Mouse (Mus musculus): Measurements from ENCODE around the gene Rab27a. TPM values are rescaled to one million over a fixed set of nuclear protein-coding genes. Genes with fewer than 3 reads are reported as not detected.
A peak's percentile ranks its signal among the peaks of the same experiment; 100 is the strongest.

Rab27a gene
- polyA plus RNA-seq (2015; fragmentation: Nextera tagmentation; extraction: Ambion mirVana): 3.5 and 3.6 TPM in 2 replicates

- Histone ChIP-seq H3K27me3 (replicated peaks) (no peaks in the 10 kb centered on the region), H3K9me3 (no peaks in the 10 kb centered on the region)
These were observed at the start of gene Rab27a for GRCm38 (mm10) chr9:73044146-73045079. Gene Rab27a, plus strand, starts transcription at chr9:73044854.

GRCm38 (mm10) chr9:72996167-72996566 is 48.5 kb upstream of the Rab27a start:
- no peak overlapping the region for H3K4me2 ChIP-seq
- H3K4me3 ChIP-seq: no peak overlapping the region
- no peaks in the 10 kb centered on the region for H3K9me3 ChIP-seq
- ATAC-seq (ENCODE audit: extremely low read depth, insufficient number of reproducible peaks, low FRiP score, low TSS enrichment): no peak
- no peaks in the 10 kb centered on the region for H3K27me3 ChIP-seq (replicated peaks)
- H3K36me3 ChIP-seq: 0 out of 2 replicates have a peak, but pooled peaks cover 3% of the 10 kb centered on the region
- no peak overlapping the region for H3K9ac ChIP-seq
- no peak overlapping the region for H3K27ac ChIP-seq (replicated peaks)
- no peaks in the 10 kb centered on the region for H3K4me1 ChIP-seq

More at GRCm38 (mm10) chr9:73044146-73045079, at the start of gene Rab27a:
- Histone ChIP-seq H3K36me3 (no peaks in the 10 kb centered on the region), H3K9ac (peak within 1 kb of the TSS; percentile 85), H3K27ac (replicated peaks) (0 out of 2 replicates have a peak within 1 kb of the TSS, but pooled peaks have one; percentile 20), H3K4me2 (peak within 1 kb of the TSS; percentile 98), H3K4me1 (peaks cover 32% of the 10 kb centered on the region), H3K4me3 (peak within 1 kb of the TSS; percentile 64)
- 1% methylated on average over 41 of the region's 41 CpGs for WGBS
- ATAC-seq (ENCODE audit: extremely low read depth, insufficient number of reproducible peaks, low FRiP score, low TSS enrichment): peak; percentile 27; the same call in 1 of the 2 replicates

GRCm38 (mm10) chr9:72996806-72997205 is 47.8 kb upstream of the Rab27a start:
- 57% methylated on average over 7 of the region's 7 CpGs for WGBS
- Histone ChIP-seq H3K4me3 (no peak overlapping the region), H3K4me1 (no peaks in the 10 kb centered on the region), H3K9ac (no peak overlapping the region), H3K36me3 (0 out of 2 replicates have a peak, but pooled peaks cover 3% of the 10 kb centered on the region), H3K27ac (replicated peaks) (no peak overlapping the region), H3K9me3 (no peaks in the 10 kb centered on the region), H3K4me2 (no peak overlapping the region), H3K27me3 (replicated peaks) (no peaks in the 10 kb centered on the region)
- ATAC-seq (ENCODE audit: extremely low read depth, insufficient number of reproducible peaks, low FRiP score, low TSS enrichment): no peak

- Histone ChIP-seq H3K4me1 (no peaks in the 10 kb centered on the region), H3K27ac (replicated peaks) (no peak overlapping the region), H3K27me3 (replicated peaks) (no peaks in the 10 kb centered on the region), H3K9me3 (no peaks in the 10 kb centered on the region), H3K4me2 (no peak overlapping the region), H3K4me3 (no peak overlapping the region), H3K36me3 (peaks cover 14% of the 10 kb centered on the region), H3K9ac (no peak overlapping the region)
- WGBS: 70% methylated on average over 2 of the region's 2 CpGs
- no peak for ATAC-seq (ENCODE audit: extremely low read depth, insufficient number of reproducible peaks, low FRiP score, low TSS enrichment)
These were observed 44.2 kb upstream of the Rab27a start for GRCm38 (mm10) chr9:73000487-73000886.

GRCm38 (mm10) chr9:73001314-73002011 is 43.2 kb upstream of the Rab27a start:
- Histone ChIP-seq H3K9me3 (no peaks in the 10 kb centered on the region), H3K9ac (no peak overlapping the region), H3K4me3 (no peak overlapping the region), H3K36me3 (peaks cover 24% of the 10 kb centered on the region), H3K4me2 (no peak overlapping the region), H3K4me1 (no peaks in the 10 kb centered on the region), H3K27ac (replicated peaks) (no peak overlapping the region), H3K27me3 (replicated peaks) (no peaks in the 10 kb centered on the region)
- WGBS: 79% methylated on average over 13 of the region's 13 CpGs
- ATAC-seq (ENCODE audit: extremely low read depth, insufficient number of reproducible peaks, low FRiP score, low TSS enrichment): no peak

- WGBS: 58% methylated on average over 3 of the region's 3 CpGs
- no peak for ATAC-seq (ENCODE audit: extremely low read depth, insufficient number of reproducible peaks, low FRiP score, low TSS enrichment)
- H3K27me3 ChIP-seq (replicated peaks): no peaks in the 10 kb centered on the region
- no peaks in the 10 kb centered on the region for H3K9me3 ChIP-seq
- no peak overlapping the region for H3K9ac ChIP-seq
- H3K4me2 ChIP-seq: no peak overlapping the region
- peaks cover 27% of the 10 kb centered on the region for H3K36me3 ChIP-seq
- H3K4me1 ChIP-seq: no peaks in the 10 kb centered on the region
- H3K4me3 ChIP-seq: no peak overlapping the region
- H3K27ac ChIP-seq (replicated peaks): no peak overlapping the region
These were observed 42.5 kb upstream of the Rab27a start for GRCm38 (mm10) chr9:73002177-73002576.

- no peak for ATAC-seq (ENCODE audit: extremely low read depth, insufficient number of reproducible peaks, low FRiP score, low TSS enrichment)
- no peak overlapping the region for H3K9ac ChIP-seq
These were observed 40.6 kb upstream of the Rab27a start for GRCm38 (mm10) chr9:73004076-73004475.

GRCm38 (mm10) chr9:73005106-73005505 is 39.5 kb upstream of the Rab27a start:
- H3K4me3 ChIP-seq: no peak overlapping the region
- WGBS: 75% methylated on average over 6 of the region's 6 CpGs
- no peaks in the 10 kb centered on the region for H3K27me3 ChIP-seq (replicated peaks)
- no peaks in the 10 kb centered on the region for H3K9me3 ChIP-seq
- no peak overlapping the region for H3K27ac ChIP-seq (replicated peaks)
- no peak overlapping the region for H3K4me2 ChIP-seq
- H3K36me3 ChIP-seq: peaks cover 31% of the 10 kb centered on the region
- ATAC-seq (ENCODE audit: extremely low read depth, insufficient number of reproducible peaks, low FRiP score, low TSS enrichment): no peak
- no peak overlapping the region for H3K9ac ChIP-seq
- H3K4me1 ChIP-seq: no peaks in the 10 kb centered on the region

More at GRCm38 (mm10) chr9:73004076-73004475, 40.6 kb upstream of the Rab27a start:
- Histone ChIP-seq H3K27me3 (replicated peaks) (no peaks in the 10 kb centered on the region), H3K27ac (replicated peaks) (no peak overlapping the region), H3K4me1 (no peaks in the 10 kb centered on the region), H3K9me3 (no peaks in the 10 kb centered on the region), H3K36me3 (peaks cover 27% of the 10 kb centered on the region), H3K4me3 (no peak overlapping the region), H3K4me2 (no peak overlapping the region)
- 73% methylated on average over 8 of the region's 8 CpGs for WGBS

GRCm38 (mm10) chr9:73006175-73006574 is 38.5 kb upstream of the Rab27a start:
- H3K4me2 ChIP-seq: no peak overlapping the region
- peaks cover 38% of the 10 kb centered on the region for H3K36me3 ChIP-seq
- H3K9me3 ChIP-seq: no peaks in the 10 kb centered on the region
- no peak overlapping the region for H3K4me3 ChIP-seq
- ATAC-seq (ENCODE audit: extremely low read depth, insufficient number of reproducible peaks, low FRiP score, low TSS enrichment): no peak
- H3K27ac ChIP-seq (replicated peaks): no peak overlapping the region
- WGBS: 97% methylated on average over 3 of the region's 3 CpGs
- no peak overlapping the region for H3K9ac ChIP-seq
- no peaks in the 10 kb centered on the region for H3K27me3 ChIP-seq (replicated peaks)
- no peaks in the 10 kb centered on the region for H3K4me1 ChIP-seq

- Histone ChIP-seq H3K36me3 (peaks cover 54% of the 10 kb centered on the region), H3K27ac (replicated peaks) (no peak overlapping the region), H3K4me3 (no peak overlapping the region), H3K27me3 (replicated peaks) (no peaks in the 10 kb centered on the region), H3K9me3 (no peaks in the 10 kb centered on the region), H3K4me2 (no peak overlapping the region), H3K9ac (no peak overlapping the region), H3K4me1 (no peaks in the 10 kb centered on the region)
- WGBS: 54% methylated on average over 3 of the region's 3 CpGs
- no peak for ATAC-seq (ENCODE audit: extremely low read depth, insufficient number of reproducible peaks, low FRiP score, low TSS enrichment)
These were observed 36.3 kb upstream of the Rab27a start for GRCm38 (mm10) chr9:73008384-73008783.

GRCm38 (mm10) chr9:73012629-73013028 is 32.0 kb upstream of the Rab27a start:
- Histone ChIP-seq H3K27ac (replicated peaks) (no peak overlapping the region), H3K4me3 (no peak overlapping the region), H3K36me3 (peaks cover 73% of the 10 kb centered on the region), H3K9ac (no peak overlapping the region), H3K9me3 (no peaks in the 10 kb centered on the region), H3K4me1 (no peaks in the 10 kb centered on the region), H3K4me2 (no peak overlapping the region), H3K27me3 (replicated peaks) (no peaks in the 10 kb centered on the region)
- WGBS: 88% methylated on average over 4 of the region's 4 CpGs
- no peak for ATAC-seq (ENCODE audit: extremely low read depth, insufficient number of reproducible peaks, low FRiP score, low TSS enrichment)
